Mouse (Mus musculus) liver, adult 10 weeks (tissue): ENCODE measurements around the gene Tatdn3. TPM values are rescaled to one million over a fixed set of nuclear protein-coding genes. Genes with fewer than 3 reads are reported as not detected.

Experiments
- polyA plus RNA-seq: library from polyadenylated mRNA; stranded (reverse); fragments of 350-450 nt; fragmentation: Illumina TruSeq; extraction: RNeasy Lipid Tissue Mini Kit (QIAGEN cat#74804); gene quantifications from one replicate; pipeline ENCODE4 v1.2.3, GENCODE M21; 2014; ENCODE audit warnings: low read depth, low replicate concordance

Gene Tatdn3
- 11.2 TPM for polyA plus RNA-seq

DNA sequence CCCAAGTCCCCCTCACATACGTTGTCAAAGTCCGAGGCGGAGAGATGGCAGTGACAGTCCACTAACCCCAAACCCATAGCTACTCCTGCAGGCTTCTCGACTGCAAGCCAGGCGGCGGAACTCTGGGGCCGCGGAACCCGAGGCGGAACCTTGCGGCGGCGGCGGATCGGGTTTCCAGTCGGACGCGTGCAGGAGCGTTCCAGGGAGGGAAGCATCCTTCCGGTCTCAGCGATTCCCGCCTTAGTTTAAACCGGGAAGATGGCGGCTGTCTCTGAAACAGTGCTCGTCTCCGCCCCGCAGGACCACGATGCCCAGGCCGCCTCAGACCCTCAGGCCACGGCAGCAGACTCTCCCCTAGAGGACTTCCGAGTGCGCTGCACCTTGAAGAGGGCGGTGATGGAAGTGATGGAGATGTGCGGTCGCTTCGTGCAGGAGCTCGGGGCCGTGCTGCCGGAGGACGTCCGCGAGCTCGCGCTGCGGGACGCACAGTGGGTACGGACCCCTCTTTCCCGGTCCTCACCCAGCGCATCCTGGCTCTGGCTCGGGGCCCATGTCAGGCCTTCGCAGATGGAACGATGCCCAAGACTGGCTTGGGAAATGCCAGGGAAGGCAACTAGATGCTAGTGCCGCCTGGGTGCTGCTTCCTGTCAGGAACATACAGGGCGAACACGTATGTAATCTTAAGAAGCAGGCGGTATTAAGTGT lies at the start of gene Tatdn3, which contains the start of gene Nsl1:
TSS of gene Tatdn3 (minus strand) at position 152 of the 705 bp plus-strand sequence.
TSS of gene Nsl1 (plus strand) at position 232 of the 705 bp plus-strand sequence.

DNA sequence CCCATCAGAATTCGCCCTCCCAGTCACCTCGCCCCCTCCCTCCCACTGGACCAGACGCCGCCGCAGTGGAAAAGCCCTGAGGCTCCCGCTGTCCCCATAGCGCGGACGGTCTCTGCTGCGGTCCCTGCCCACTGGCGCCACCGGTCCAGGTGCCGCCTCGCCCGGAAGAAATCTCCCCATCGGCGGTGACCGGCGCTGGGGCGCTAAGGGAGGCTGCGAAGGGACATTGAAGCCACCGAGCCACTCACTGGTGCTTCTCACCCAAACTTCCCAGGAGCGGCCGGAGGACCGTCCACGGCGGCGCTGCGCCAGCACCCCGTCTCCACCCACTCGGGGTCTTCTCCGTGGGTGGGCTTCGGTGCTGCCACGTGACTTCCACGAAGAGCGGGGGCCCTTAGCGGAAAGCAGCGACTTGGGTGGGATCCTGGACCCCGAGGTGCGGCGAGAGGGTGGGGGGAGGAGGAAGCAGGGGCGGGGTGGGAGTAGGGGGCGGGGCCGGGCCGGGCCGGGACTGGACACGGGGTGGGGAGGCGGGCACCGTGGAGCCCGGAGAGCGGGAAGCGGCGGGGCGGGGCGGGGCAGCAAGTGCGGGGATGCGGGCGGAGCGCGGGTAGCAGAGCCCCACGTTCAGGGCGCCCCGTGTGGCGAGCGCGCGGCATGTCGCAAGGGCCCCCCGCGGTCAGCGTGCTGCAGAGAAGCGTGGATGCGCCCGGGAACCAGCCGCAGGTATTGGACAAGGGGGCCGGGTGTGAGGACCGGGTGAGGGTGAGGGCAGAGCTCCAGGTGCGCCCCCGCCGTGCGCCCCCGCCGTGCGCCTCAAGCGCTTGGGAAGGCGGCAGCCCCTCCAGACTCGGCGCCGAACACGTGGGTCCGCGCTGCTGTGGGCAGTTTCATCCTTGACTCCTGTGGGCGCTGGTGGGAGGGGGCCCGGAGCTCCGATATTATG lies 35.3 kb upstream of the Tatdn3 start, which contains the start of gene Batf3:
TSS of gene Batf3 (plus strand) at position 46 of the 946 bp plus-strand sequence.

DNA sequence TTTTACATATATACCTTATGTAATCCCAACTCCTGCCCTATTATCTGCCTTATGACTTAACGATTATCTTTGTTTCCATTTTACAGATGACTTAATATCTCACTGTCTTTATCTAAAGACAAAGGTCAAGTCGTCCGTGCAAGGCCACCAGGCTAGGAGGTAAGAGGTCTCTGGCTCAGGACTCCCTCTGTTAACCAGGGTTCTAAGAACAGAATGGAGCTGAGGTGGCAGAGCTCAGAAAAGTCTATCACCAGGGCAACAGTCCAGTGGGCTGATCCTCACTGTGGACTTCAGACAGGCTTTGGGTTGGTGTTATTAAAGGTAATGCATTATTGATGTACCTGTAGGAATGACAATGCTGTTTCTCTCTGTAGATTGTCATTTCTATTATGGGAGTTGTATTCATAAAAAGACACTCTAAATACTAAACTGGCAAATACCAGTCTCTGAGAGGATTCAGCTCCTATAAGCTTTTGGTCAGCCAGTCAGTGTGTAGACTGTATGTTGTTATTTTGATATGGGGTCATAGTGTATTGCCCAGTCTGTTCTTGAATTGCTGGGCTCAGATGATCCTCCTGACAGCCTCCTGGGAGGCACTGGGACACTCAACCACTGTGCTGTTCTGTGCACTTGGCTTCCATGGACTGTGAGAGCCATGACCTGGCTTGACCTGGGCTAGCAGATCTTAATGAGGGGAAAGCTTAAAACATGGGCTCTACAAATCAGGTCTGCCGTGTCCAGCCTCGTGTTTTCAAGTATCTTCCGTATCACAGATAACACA lies 26.0 kb downstream of the Tatdn3 start, which contains the start of gene Spata45:
TSS of gene Spata45 (plus strand) at position 86 of the 781 bp plus-strand sequence.

GRCm38 (mm10) chr1:191026021-191026713 lies 36.6 kb downstream of the Tatdn3 start, which contains the start of gene Flvcr1:
Flvcr1 (minus strand) TSS chr1:191026158.

Other genes with a start within 250 kb of the Tatdn3 start
- 2.3 TPM for gene Rps6kc1, start 151.2 kb downstream of the Tatdn3 start, polyA plus RNA-seq
- gene Angel2, start 137.8 kb downstream of the Tatdn3 start, polyA plus RNA-seq = 14.8 TPM
- not detected for gene Vash2, start 83.6 kb downstream of the Tatdn3 start, polyA plus RNA-seq
- 7.3 TPM for gene Flvcr1, start 36.8 kb downstream of the Tatdn3 start, polyA plus RNA-seq
- gene Spata45, start 26.3 kb downstream of the Tatdn3 start, polyA plus RNA-seq = not detected
- not detected for gene Nsl1, start 80 bp upstream of the Tatdn3 start, polyA plus RNA-seq
- not detected for gene Batf3, start 34.9 kb upstream of the Tatdn3 start, polyA plus RNA-seq
- gene Fam71a, start 101.9 kb upstream of the Tatdn3 start, polyA plus RNA-seq = not detected
- 3.0 TPM for gene Atf3, start 155.1 kb upstream of the Tatdn3 start, polyA plus RNA-seq